Mouse (Mus musculus): ENCODE measurements around the gene Gm42791.

Gm42791 gene

GRCm38 (mm10) chr5:148977698-148978457 is 17.1 kb downstream of the Gm42791 start:
- no peak for DNase-seq (ENCODE audit: inconsistent ontology term)

GRCm38 (mm10) chr5:148976876-148977275 is 18.1 kb downstream of the Gm42791 start:
- no peak for DNase-seq (ENCODE audit: inconsistent ontology term)

- no peak for DNase-seq (ENCODE audit: inconsistent ontology term)
Measured at GRCm38 (mm10) chr5:148975035-148975434, 19.9 kb downstream of the Gm42791 start.

GRCm38 (mm10) chr5:148973019-148973668 is 21.8 kb downstream of the Gm42791 start:
- DNase-seq (ENCODE audit: inconsistent ontology term): peak; percentile 53

- no peak for DNase-seq (ENCODE audit: inconsistent ontology term)
Measured at GRCm38 (mm10) chr5:148972167-148972566, 22.8 kb downstream of the Gm42791 start.

- no peak for DNase-seq (ENCODE audit: inconsistent ontology term)
Measured at GRCm38 (mm10) chr5:148969648-148970047, 25.3 kb downstream of the Gm42791 start.

- no peak for DNase-seq (ENCODE audit: inconsistent ontology term)
Measured at GRCm38 (mm10) chr5:148968958-148969576, 25.9 kb downstream of the Gm42791 start.

GRCm38 (mm10) chr5:148968179-148968578 is 26.8 kb downstream of the Gm42791 start:
- no peak for DNase-seq (ENCODE audit: inconsistent ontology term)

- no peak for DNase-seq (ENCODE audit: inconsistent ontology term)
Measured at GRCm38 (mm10) chr5:148966395-148966794, 28.6 kb downstream of the Gm42791 start.

GRCm38 (mm10) chr5:148965691-148966333 is 29.1 kb downstream of the Gm42791 start:
- peak; percentile 98 for DNase-seq (ENCODE audit: inconsistent ontology term)

GRCm38 (mm10) chr5:148965089-148965591 is 29.8 kb downstream of the Gm42791 start:
- no peak for DNase-seq (ENCODE audit: inconsistent ontology term)

GRCm38 (mm10) chr5:148964251-148964650 is 30.7 kb downstream of the Gm42791 start:
- no peak for DNase-seq (ENCODE audit: inconsistent ontology term)

GRCm38 (mm10) chr5:148960211-148960610 is 34.7 kb downstream of the Gm42791 start:
- DNase-seq (ENCODE audit: inconsistent ontology term): no peak

GRCm38 (mm10) chr5:148959068-148959990 is 35.6 kb downstream of the Gm42791 start:
- DNase-seq (ENCODE audit: inconsistent ontology term): peak; percentile 56

- no peak for DNase-seq (ENCODE audit: inconsistent ontology term)
Measured at GRCm38 (mm10) chr5:148958355-148958754, 36.6 kb downstream of the Gm42791 start.

GRCm38 (mm10) chr5:148956898-148957535 is 37.9 kb downstream of the Gm42791 start:
- no peak for DNase-seq (ENCODE audit: inconsistent ontology term)

- DNase-seq (ENCODE audit: inconsistent ontology term): no peak
Measured at GRCm38 (mm10) chr5:148956091-148956490, 38.9 kb downstream of the Gm42791 start.

- DNase-seq (ENCODE audit: inconsistent ontology term): no peak
Measured at GRCm38 (mm10) chr5:148955575-148955974, 39.4 kb downstream of the Gm42791 start.

- DNase-seq (ENCODE audit: inconsistent ontology term): peak; percentile 42
Measured at GRCm38 (mm10) chr5:148954314-148955060, 40.5 kb downstream of the Gm42791 start.

- DNase-seq (ENCODE audit: inconsistent ontology term): no peak
Measured at GRCm38 (mm10) chr5:148953098-148953497, 41.8 kb downstream of the Gm42791 start.
